Mouse (Mus musculus) hindlimb bud, embryonic 11.5 days (tissue): ENCODE data around the gene Cyp2c39.
"Not testable (repeated sequence)": the region's sequence is repeated elsewhere in the genome, so short reads cannot be mapped to it uniquely, and the experiment has no call there.

Experiments
- DNase-seq: peaks from one replicate; pipeline ENCODE4 v3.0.0-alpha.2; 2012; ENCODE audit warnings: low read depth, low spot score; ENCODE audit errors: extremely low spot score

Gene Cyp2c39

GRCm38 (mm10) chr19:39510534-39510933 lies at the start of gene Cyp2c39:
Cyp2c39 (plus strand) TSS chr19:39510862.
- DNase-seq = no peak

- no peak for DNase-seq
Measured at GRCm38 (mm10) chr19:39462941-39463340, 47.7 kb upstream of the Cyp2c39 start, which contains the start of gene Cyp2c38. Cyp2c38 (minus strand) TSS chr19:39463075.

GRCm38 (mm10) chr19:39463923-39464322 lies 46.7 kb upstream of the Cyp2c39 start:
- no peak for DNase-seq

- not testable (repeated sequence) for DNase-seq
Measured at GRCm38 (mm10) chr19:39483961-39484360, 26.7 kb upstream of the Cyp2c39 start.

- no peak for DNase-seq
Measured at GRCm38 (mm10) chr19:39506341-39506740, 4.3 kb upstream of the Cyp2c39 start.

- DNase-seq = no peak
Measured at GRCm38 (mm10) chr19:39509533-39509932, 1.1 kb upstream of the Cyp2c39 start.
